Mouse (Mus musculus): ENCODE data around the gene Ets1. TPM values are rescaled to one million over a fixed set of nuclear protein-coding genes. Genes with fewer than 3 reads are reported as not detected.

Ets1 gene
- polyA plus RNA-seq, 1 experiment: 7.4 TPM

- Histone ChIP-seq H3K27ac (ENCODE audit: insufficient read depth, low read depth, low read length) (no peak overlapping the region), H3K4me3 (ENCODE audit: insufficient read depth, low read length) (no peak overlapping the region), H3K4me1 (ENCODE audit: control insufficient read depth, insufficient read depth, low read length) (no peaks in the 10 kb centered on the region)
- no peak for TF ChIP-seq POLR2A (IDR thresholded peaks at IDR 0.05; ENCODE audit: borderline replicate concordance, low read depth, low read length)
- TF ChIP-seq CTCF (IDR thresholded peaks at IDR 0.05; ENCODE audit: low read depth, low read length): no peak
These were observed 9.0 kb downstream of the Ets1 start for GRCm38 (mm10) chr9:32644981-32645380.

GRCm38 (mm10) chr9:32645475-32645874, 9.5 kb downstream of the Ets1 start:
- Histone ChIP-seq H3K27ac (ENCODE audit: insufficient read depth, low read depth, low read length) (no peak overlapping the region), H3K4me1 (ENCODE audit: control insufficient read depth, insufficient read depth, low read length) (no peaks in the 10 kb centered on the region; the same call in 1 of the 2 replicates), H3K4me3 (ENCODE audit: insufficient read depth, low read length) (no peak overlapping the region)
- TF ChIP-seq POLR2A (IDR thresholded peaks at IDR 0.05; ENCODE audit: borderline replicate concordance, low read depth, low read length) (no peak), CTCF (IDR thresholded peaks at IDR 0.05; ENCODE audit: low read depth, low read length) (no peak)

- no peak overlapping the region for H3K4me3 ChIP-seq (ENCODE audit: insufficient read depth, low read length)
- TF ChIP-seq POLR2A (IDR thresholded peaks at IDR 0.05; ENCODE audit: borderline replicate concordance, low read depth, low read length) (no peak), CTCF (IDR thresholded peaks at IDR 0.05; ENCODE audit: low read depth, low read length) (no peak)
- peaks cover 4% of the 10 kb centered on the region for H3K4me1 ChIP-seq (ENCODE audit: control insufficient read depth, insufficient read depth, low read length)
- no peak overlapping the region for H3K27ac ChIP-seq (ENCODE audit: insufficient read depth, low read depth, low read length)
These were observed 10.7 kb downstream of the Ets1 start for GRCm38 (mm10) chr9:32646539-32647258.

GRCm38 (mm10) chr9:32647506-32648250, 11.7 kb downstream of the Ets1 start:
- Histone ChIP-seq H3K27ac (ENCODE audit: insufficient read depth, low read depth, low read length) (no peak overlapping the region), H3K4me1 (ENCODE audit: control insufficient read depth, insufficient read depth, low read length) (peaks cover 7% of the 10 kb centered on the region), H3K4me3 (ENCODE audit: insufficient read depth, low read length) (no peak overlapping the region)
- TF ChIP-seq CTCF (IDR thresholded peaks at IDR 0.05; ENCODE audit: low read depth, low read length): no peak
- TF ChIP-seq POLR2A (IDR thresholded peaks at IDR 0.05; ENCODE audit: borderline replicate concordance, low read depth, low read length): no peak

- no peak overlapping the region for H3K27ac ChIP-seq (ENCODE audit: insufficient read depth, low read depth, low read length)
- H3K4me1 ChIP-seq (ENCODE audit: control insufficient read depth, insufficient read depth, low read length): peaks cover 7% of the 10 kb centered on the region
- TF ChIP-seq CTCF (IDR thresholded peaks at IDR 0.05; ENCODE audit: low read depth, low read length) (no peak), POLR2A (IDR thresholded peaks at IDR 0.05; ENCODE audit: borderline replicate concordance, low read depth, low read length) (no peak)
- H3K4me3 ChIP-seq (ENCODE audit: insufficient read depth, low read length): no peak overlapping the region
These were observed 12.3 kb downstream of the Ets1 start for GRCm38 (mm10) chr9:32648286-32648685.

- no peak for TF ChIP-seq CTCF (IDR thresholded peaks at IDR 0.05; ENCODE audit: low read depth, low read length)
- no peak for TF ChIP-seq POLR2A (IDR thresholded peaks at IDR 0.05; ENCODE audit: borderline replicate concordance, low read depth, low read length)
- H3K4me1 ChIP-seq (ENCODE audit: control insufficient read depth, insufficient read depth, low read length): peaks cover 11% of the 10 kb centered on the region
- H3K27ac ChIP-seq (ENCODE audit: insufficient read depth, low read depth, low read length): no peak overlapping the region
- no peak overlapping the region for H3K4me3 ChIP-seq (ENCODE audit: insufficient read depth, low read length)
These were observed 14.7 kb downstream of the Ets1 start for GRCm38 (mm10) chr9:32650738-32651137.

GRCm38 (mm10) chr9:32652112-32652511, 16.1 kb downstream of the Ets1 start:
- Histone ChIP-seq H3K27ac (ENCODE audit: insufficient read depth, low read depth, low read length) (no peak overlapping the region), H3K4me3 (ENCODE audit: insufficient read depth, low read length) (no peak overlapping the region), H3K4me1 (ENCODE audit: control insufficient read depth, insufficient read depth, low read length) (peaks cover 11% of the 10 kb centered on the region)
- no peak for TF ChIP-seq CTCF (IDR thresholded peaks at IDR 0.05; ENCODE audit: low read depth, low read length)
- TF ChIP-seq POLR2A (IDR thresholded peaks at IDR 0.05; ENCODE audit: borderline replicate concordance, low read depth, low read length): no peak

GRCm38 (mm10) chr9:32654305-32654704, 18.3 kb downstream of the Ets1 start:
- H3K4me1 ChIP-seq (ENCODE audit: control insufficient read depth, insufficient read depth, low read length): peaks cover 11% of the 10 kb centered on the region
- TF ChIP-seq CTCF (IDR thresholded peaks at IDR 0.05; ENCODE audit: low read depth, low read length): no peak
- TF ChIP-seq POLR2A (IDR thresholded peaks at IDR 0.05; ENCODE audit: borderline replicate concordance, low read depth, low read length): no peak
- H3K4me3 ChIP-seq (ENCODE audit: insufficient read depth, low read length): no peak overlapping the region
- no peak overlapping the region for H3K27ac ChIP-seq (ENCODE audit: insufficient read depth, low read depth, low read length)

GRCm38 (mm10) chr9:32656351-32656844, 20.4 kb downstream of the Ets1 start:
- no peak overlapping the region for H3K27ac ChIP-seq (ENCODE audit: insufficient read depth, low read depth, low read length)
- no peak overlapping the region for H3K4me3 ChIP-seq (ENCODE audit: insufficient read depth, low read length)
- TF ChIP-seq POLR2A (IDR thresholded peaks at IDR 0.05; ENCODE audit: borderline replicate concordance, low read depth, low read length): no peak
- no peak for TF ChIP-seq CTCF (IDR thresholded peaks at IDR 0.05; ENCODE audit: low read depth, low read length)
- H3K4me1 ChIP-seq (ENCODE audit: control insufficient read depth, insufficient read depth, low read length): peaks cover 7% of the 10 kb centered on the region

- Histone ChIP-seq H3K4me3 (ENCODE audit: insufficient read depth, low read length) (no peak overlapping the region), H3K4me1 (ENCODE audit: control insufficient read depth, insufficient read depth, low read length) (peaks cover 5% of the 10 kb centered on the region), H3K27ac (ENCODE audit: insufficient read depth, low read depth, low read length) (no peak overlapping the region)
- TF ChIP-seq CTCF (IDR thresholded peaks at IDR 0.05; ENCODE audit: low read depth, low read length): no peak
- no peak for TF ChIP-seq POLR2A (IDR thresholded peaks at IDR 0.05; ENCODE audit: borderline replicate concordance, low read depth, low read length)
These were observed 21.1 kb downstream of the Ets1 start for GRCm38 (mm10) chr9:32657124-32657523.

All from bone marrow macrophage, adult 2 months (primary cell).